Mouse (Mus musculus): Measurements from ENCODE around the gene Pced1b.

DNA sequence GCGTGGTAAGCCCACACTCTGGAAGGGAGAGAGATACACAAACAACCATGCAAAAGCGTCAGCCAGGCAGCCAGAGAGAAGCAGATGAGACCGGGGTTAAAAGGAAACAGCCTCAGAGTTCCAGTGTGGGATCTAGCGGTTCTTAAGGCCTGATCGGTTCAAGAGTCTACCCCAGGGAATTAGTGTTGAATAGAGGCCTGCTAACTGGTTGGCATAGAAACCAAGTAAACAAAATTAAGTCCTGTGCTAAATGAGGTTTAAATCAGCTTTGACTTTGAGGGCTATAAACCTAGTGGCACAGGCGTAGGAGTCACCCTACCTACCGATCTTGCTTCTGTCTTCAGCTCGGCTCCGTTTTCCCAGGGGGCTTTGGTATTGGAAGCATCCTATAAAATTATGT lies 77.4 kb downstream of the Pced1b start:
- TF ChIP-seq CTCF (IDR thresholded peaks at IDR 0.05), result no peak
- no peak for TF ChIP-seq EP300 (IDR thresholded peaks at IDR 0.05; ENCODE audit: insufficient read depth, low read depth, low read length)

Data from heart, adult 2 months (tissue).